Mouse (Mus musculus): ENCODE measurements around the gene Cntnap1.
A peak's percentile ranks its signal among the peaks of the same experiment; 100 is the strongest.

The Cntnap1 gene

GRCm38 (mm10) chr11:101221306-101221986 lies 51.1 kb downstream of the Cntnap1 start:
- DNase-seq (ENCODE audit: low read depth): peak; percentile 27

- DNase-seq (ENCODE audit: low read depth): no peak
Measured at GRCm38 (mm10) chr11:101224337-101224736, 54.0 kb downstream of the Cntnap1 start.

DNA sequence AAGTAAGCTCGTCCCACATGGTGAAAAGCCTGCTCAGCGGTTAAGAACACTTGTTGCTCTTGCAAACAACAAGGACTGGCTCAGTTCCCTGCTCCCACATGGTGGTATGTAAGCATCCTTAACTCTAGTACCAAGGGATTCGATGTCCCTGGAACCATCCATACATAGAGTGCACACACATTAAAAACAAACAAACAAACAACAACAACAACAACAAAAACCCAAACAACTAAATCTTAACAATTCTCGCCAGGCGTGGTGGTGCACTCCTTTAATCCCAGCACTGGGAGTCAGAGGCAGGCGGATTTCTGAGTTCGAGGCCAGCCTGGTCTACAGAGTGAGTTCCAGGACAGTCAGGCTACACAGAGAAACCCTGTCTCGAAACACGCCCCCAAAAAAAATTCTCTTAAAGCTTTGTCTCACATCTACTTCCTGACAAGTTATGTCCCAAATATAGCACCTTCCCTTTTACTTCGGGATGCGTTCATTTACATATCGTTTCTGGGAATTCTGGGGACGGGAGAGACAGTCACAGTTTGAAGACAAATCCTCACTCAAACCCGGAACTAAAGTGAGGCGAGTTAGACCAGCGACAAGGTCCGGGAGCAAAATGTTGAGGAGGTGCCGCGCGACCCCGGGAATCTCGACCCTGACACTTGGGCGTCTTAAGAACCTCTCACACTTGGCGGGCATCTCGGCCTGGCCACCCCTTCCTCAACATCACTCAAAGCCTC lies 55.2 kb downstream of the Cntnap1 start:
- DNase-seq (ENCODE audit: low read depth): no peak

- DNase-seq (ENCODE audit: low read depth): peak; percentile 87
Measured at GRCm38 (mm10) chr11:101226065-101226701, 55.9 kb downstream of the Cntnap1 start, which contains the start of gene Ezh1. Gene Ezh1 (minus strand): TSS chr11:101226463.

DNA sequence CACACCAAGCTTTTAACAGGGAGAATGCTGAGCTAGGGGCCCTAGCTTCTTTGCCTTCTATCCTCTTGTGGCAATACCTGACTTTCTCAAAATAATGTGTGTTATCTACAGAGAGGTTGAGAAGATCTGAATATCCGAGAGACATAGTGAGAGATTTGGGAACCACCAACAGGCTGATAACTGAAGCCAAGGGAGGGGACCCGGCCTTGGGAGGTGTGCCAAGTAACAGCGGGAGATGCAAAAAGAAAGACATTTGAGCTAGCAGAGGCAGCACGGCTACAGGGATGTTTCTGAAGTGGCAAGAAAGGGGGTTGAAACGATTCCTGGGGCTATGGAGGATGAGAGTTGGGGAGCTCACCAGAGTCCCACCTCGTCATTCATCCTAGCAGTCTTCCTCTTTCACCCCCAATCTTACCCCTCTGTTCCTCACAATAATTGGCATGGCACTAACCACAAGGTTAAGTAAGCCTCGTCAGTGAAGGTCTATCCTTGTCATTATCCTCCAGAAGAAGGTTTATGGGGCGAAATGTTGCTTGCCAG lies 59.1 kb downstream of the Cntnap1 start:
- peak; percentile 31 for DNase-seq (ENCODE audit: low read depth)

DNA sequence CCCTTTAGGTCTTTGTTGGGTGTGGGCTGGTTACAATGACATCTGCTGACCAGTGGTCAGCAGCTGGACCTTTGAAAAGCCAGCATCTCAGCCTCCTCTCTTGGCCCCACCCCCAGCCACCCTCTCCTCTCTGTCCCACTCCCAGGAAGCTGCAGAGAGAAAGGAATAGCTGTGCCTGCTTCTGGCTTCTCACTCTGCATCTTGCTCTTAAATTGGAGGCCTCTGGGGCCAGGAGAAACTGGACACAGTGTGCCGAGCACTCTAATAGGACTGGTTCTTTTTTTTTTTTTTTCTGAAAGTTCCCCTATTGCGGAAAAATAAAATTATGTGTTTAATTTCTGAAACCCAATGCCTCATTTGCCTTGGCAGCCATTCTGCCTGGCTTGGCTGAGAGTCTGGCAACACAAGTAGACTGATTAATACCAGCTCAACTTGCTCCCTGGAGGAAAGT lies 59.8 kb downstream of the Cntnap1 start:
- peak; percentile 76 for DNase-seq (ENCODE audit: low read depth)

GRCm38 (mm10) chr11:101230526-101230925 lies 60.2 kb downstream of the Cntnap1 start:
- DNase-seq (ENCODE audit: low read depth): no peak

GRCm38 (mm10) chr11:101230991-101231871 lies 60.9 kb downstream of the Cntnap1 start:
- DNase-seq (ENCODE audit: low read depth): peak; percentile 26

GRCm38 (mm10) chr11:101232010-101232839 lies 61.9 kb downstream of the Cntnap1 start:
- DNase-seq (ENCODE audit: low read depth): peak; percentile 44

- no peak for DNase-seq (ENCODE audit: low read depth)
Measured at GRCm38 (mm10) chr11:101233240-101233639, 62.9 kb downstream of the Cntnap1 start.

GRCm38 (mm10) chr11:101234124-101234523 lies 63.8 kb downstream of the Cntnap1 start:
- DNase-seq (ENCODE audit: low read depth): no peak

DNA sequence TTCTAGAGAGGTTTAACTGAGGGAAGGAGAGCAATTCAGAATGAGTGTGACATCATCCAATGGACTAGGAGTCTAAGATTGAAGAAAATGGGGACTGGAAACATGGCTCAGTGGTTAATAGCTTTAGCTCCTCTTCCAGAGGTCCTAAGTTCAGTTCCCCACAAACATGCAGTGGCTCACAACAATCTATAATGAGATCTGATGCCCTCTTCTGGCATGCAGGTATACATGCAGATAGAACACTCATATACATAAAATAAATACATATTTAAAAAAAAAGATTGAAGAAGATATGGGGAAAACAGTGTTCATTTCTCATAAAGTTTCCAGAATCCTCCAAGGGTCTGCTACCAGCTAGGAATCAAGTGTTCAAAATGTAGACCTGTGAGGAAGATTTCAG lies 65.1 kb downstream of the Cntnap1 start:
- DNase-seq (ENCODE audit: low read depth): no peak

DNA sequence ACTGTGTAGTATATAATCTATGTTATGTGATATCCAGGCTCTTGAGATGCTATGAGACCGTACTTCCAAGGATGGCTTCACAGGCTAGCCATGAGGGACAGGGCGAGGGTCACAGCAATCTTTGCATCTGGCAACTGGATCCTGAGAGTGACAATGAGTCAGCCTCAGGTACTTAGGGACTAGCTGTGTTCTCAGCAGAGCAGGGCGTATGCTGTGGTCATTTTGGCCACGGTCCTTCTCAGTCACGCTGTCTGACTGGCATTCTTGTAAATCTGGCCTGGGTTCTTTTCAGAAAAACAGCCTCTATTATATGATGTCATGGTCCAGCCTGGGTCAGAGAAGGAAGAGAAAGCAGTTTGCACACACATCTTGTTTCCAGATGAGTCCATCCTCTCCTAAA lies 66.5 kb downstream of the Cntnap1 start:
- DNase-seq (ENCODE audit: low read depth): no peak

DNA sequence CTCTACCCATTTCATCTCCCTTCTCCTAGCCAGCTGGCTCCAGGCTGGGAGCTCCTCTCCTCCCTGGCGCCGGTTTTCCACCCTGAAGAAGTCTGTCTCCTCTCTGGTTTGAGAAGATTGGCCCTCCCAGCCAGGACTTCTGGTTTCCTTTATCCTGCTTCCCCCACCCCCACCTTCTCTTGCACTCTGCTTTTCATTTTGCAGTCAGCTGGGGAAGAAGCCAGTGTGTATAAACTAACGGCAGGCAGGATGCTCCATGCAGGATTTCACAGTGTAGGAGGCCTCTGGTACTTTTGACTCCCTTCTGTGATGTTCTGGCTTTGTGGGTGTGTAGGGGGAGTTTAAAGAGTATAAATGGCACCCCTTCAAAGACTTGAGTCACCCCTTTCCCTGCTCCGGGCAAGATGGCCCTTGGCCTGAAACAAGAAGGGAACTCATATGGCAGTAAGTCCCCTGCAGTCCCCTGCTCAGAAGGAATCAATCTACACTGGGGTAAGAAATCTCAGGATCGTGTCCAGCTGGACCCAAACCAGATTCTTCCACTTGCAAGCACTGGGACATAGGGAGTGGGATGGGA lies 67.8 kb downstream of the Cntnap1 start:
- peak; percentile 42 for DNase-seq (ENCODE audit: low read depth)
